Mouse (Mus musculus): ENCODE data around the gene Mindy2.
A peak's percentile ranks its signal among the peaks of the same experiment; 100 is the strongest.

The Mindy2 gene

GRCm38 (mm10) chr9:70666811-70667210, 9.8 kb upstream of the Mindy2 start:
- no peak for DNase-seq

GRCm38 (mm10) chr9:70665372-70666145, 8.6 kb upstream of the Mindy2 start:
- DNase-seq = no peak

- DNase-seq = no peak
Observed at GRCm38 (mm10) chr9:70664847-70665246, 7.9 kb upstream of the Mindy2 start.

GRCm38 (mm10) chr9:70658266-70658665, 1.3 kb upstream of the Mindy2 start:
- no peak for DNase-seq

- DNase-seq = peak; percentile 74 to 80
Observed at GRCm38 (mm10) chr9:70656130-70657007, 605 bp downstream of the Mindy2 start, which contains the start of gene Gm10642. TSS of gene Gm10642 (plus strand) at chr9:70656251.

- DNase-seq = no peak
Observed at GRCm38 (mm10) chr9:70655764-70656129, 1.2 kb downstream of the Mindy2 start.

- no peak for DNase-seq
Observed at GRCm38 (mm10) chr9:70654496-70654895, 2.5 kb downstream of the Mindy2 start.

GRCm38 (mm10) chr9:70653875-70654274, 3.1 kb downstream of the Mindy2 start:
- DNase-seq = no peak

- no peak for DNase-seq
Observed at GRCm38 (mm10) chr9:70652221-70652620, 4.8 kb downstream of the Mindy2 start.

GRCm38 (mm10) chr9:70650994-70651393, 6.0 kb downstream of the Mindy2 start:
- no peak for DNase-seq

GRCm38 (mm10) chr9:70650260-70650659, 6.7 kb downstream of the Mindy2 start:
- DNase-seq = peak in 1 of 2 experiments; percentile 10

- DNase-seq = no peak
Observed at GRCm38 (mm10) chr9:70636748-70637147, 20.2 kb downstream of the Mindy2 start.

GRCm38 (mm10) chr9:70631665-70632064, 25.3 kb downstream of the Mindy2 start:
- DNase-seq = no peak

- DNase-seq = no peak
Observed at GRCm38 (mm10) chr9:70629711-70630110, 27.3 kb downstream of the Mindy2 start.

GRCm38 (mm10) chr9:70611026-70611673, 45.8 kb downstream of the Mindy2 start:
- no peak for DNase-seq

GRCm38 (mm10) chr9:70602186-70602845, 54.7 kb downstream of the Mindy2 start:
- no peak for DNase-seq

- no peak for DNase-seq
Observed at GRCm38 (mm10) chr9:70598271-70598670, 58.7 kb downstream of the Mindy2 start.

GRCm38 (mm10) chr9:70591486-70591885, 65.5 kb downstream of the Mindy2 start:
- no peak for DNase-seq

GRCm38 (mm10) chr9:70590775-70591174, 66.2 kb downstream of the Mindy2 start:
- peak; percentile 35 to 39 for DNase-seq

- DNase-seq = no peak
Observed at GRCm38 (mm10) chr9:70587171-70587570, 69.8 kb downstream of the Mindy2 start.

- no peak for DNase-seq
Observed at GRCm38 (mm10) chr9:70585172-70585571, 71.8 kb downstream of the Mindy2 start.

GRCm38 (mm10) chr9:70584641-70585040, 72.3 kb downstream of the Mindy2 start:
- DNase-seq = no peak

- no peak for DNase-seq
Observed at GRCm38 (mm10) chr9:70580956-70581355, 76.0 kb downstream of the Mindy2 start.
